9 mouse cellular contexts compared by ENCODE assay signal in the genomic region with DNA sequence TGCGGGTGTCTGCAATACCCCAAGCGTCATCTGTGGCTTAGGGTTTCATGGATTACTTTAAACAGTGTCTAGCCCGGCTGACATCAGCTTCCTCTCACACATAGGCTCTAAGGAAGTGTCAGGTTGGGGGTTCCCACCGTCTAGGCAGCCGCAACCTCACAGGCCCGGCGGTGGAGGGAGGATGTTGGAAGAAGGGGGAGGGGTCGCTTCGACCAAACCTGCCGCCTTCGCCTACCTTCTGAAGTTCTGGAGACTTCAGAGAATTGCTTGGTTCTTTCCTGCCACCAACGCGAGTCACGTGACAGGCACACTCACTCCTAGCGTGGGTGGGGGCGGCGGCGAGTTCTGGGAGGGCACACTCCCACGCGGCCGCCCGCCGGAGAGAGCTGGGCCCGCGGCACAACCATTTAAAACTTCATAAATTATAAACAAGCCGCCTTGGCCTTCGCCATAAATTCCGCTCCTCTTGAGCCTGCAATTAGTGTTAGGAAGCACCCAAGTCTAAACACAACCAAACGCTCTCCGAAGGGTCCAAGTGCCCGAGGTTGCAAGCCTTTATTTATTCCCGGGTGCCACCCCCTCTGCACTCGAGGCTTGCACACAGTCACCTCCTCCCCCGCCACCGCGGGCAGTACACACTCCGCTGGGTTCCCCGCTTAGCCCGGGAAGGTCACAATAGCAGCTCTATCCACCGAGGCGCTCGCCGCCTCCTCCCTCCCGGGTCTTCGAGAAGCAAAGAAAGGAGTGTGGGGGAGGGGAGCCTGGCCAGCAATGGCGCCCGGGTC. TPM values are rescaled to one million over a fixed set of nuclear protein-coding genes. Genes with fewer than 3 reads are reported as not detected.
DNase-seq lines count a peak whose midpoint lies in the region; ATAC-seq and TF ChIP-seq lines count a peak whose summit lies in the region.
"Had no signal": no experiment of that assay in that cellular context is flagged by ENCODE, and none has a peak within 500 bp of the region (broad histone marks: within the 10 kb centered on the region; RNA-seq: fewer than 3 reads in every experiment).

No protein-coding gene starts in this region.

- TF ChIP-seq POLR2A in thymus, adult 2 months (IDR thresholded peaks at IDR 0.05; ENCODE audit: control insufficient read depth, extremely low read depth, insufficient read depth, low read length, poor library complexity) = no peak

- no peak for TF ChIP-seq CTCF in thymus, adult 2 months (IDR thresholded peaks at IDR 0.05; ENCODE audit: borderline replicate concordance, control insufficient read depth, extremely low read depth, insufficient read depth, low read length, poor library complexity)

- no peak for ATAC-seq in lung, embryonic 15.5 days (ENCODE audit: borderline replicate concordance, extremely low read depth, low FRiP score, low TSS enrichment)
- 0 out of 2 replicates have a peak, but pooled peaks have one; percentile 46 for ATAC-seq in embryonic facial prominence, embryonic 13.5 days (ENCODE audit: insufficient number of reproducible peaks, insufficient read depth, low FRiP score, low TSS enrichment, low read depth)
- peak; percentile 67 for ATAC-seq in intestine, embryonic 14.5 days (replicated peaks; ENCODE audit: low FRiP score, low TSS enrichment, low read depth)
- peak; percentile 53; the same call in 1 of the 2 replicates for ATAC-seq in megakaryocyte progenitor cell, adult 5-6 weeks (replicated peaks; ENCODE audit: poor library complexity)

- no peak overlapping the region for H3K27ac ChIP-seq in lung, embryonic 15.5 days
- H3K27ac ChIP-seq in embryonic facial prominence, embryonic 13.5 days = no peak overlapping the region
- peak overlapping the region; percentile 0; the same call in 1 of the 2 replicates for H3K27ac ChIP-seq in intestine, embryonic 14.5 days (ENCODE audit: low read depth)
- no peak overlapping the region for H3K27ac ChIP-seq in thymus, adult 2 months (ENCODE audit: control insufficient read depth, insufficient read depth, low read length)

- H3K27me3 ChIP-seq in lung, embryonic 15.5 days = peaks cover 100% of the 10 kb centered on the region
- H3K27me3 ChIP-seq in embryonic facial prominence, embryonic 13.5 days = peaks cover 100% of the 10 kb centered on the region
- peaks cover 96% of the 10 kb centered on the region for H3K27me3 ChIP-seq in intestine, embryonic 14.5 days (replicated peaks; ENCODE audit: control insufficient read depth, insufficient read depth, low read length)
- peaks cover 23% of the 10 kb centered on the region; the same call in 1 of the 2 replicates for H3K27me3 ChIP-seq in thymus, adult 2 months (ENCODE audit: control insufficient read depth, insufficient read depth, low read length)

- H3K9me3 ChIP-seq in lung, embryonic 15.5 days = no peaks in the 10 kb centered on the region
- no peaks in the 10 kb centered on the region for H3K9me3 ChIP-seq in embryonic facial prominence, embryonic 13.5 days
- H3K9me3 ChIP-seq in intestine, embryonic 14.5 days (ENCODE audit: control insufficient read depth, low read length) = no peaks in the 10 kb centered on the region

- H3K4me1 ChIP-seq in lung, embryonic 15.5 days = peaks cover 16% of the 10 kb centered on the region; the same call in 1 of the 2 replicates
- peaks cover 30% of the 10 kb centered on the region for H3K4me1 ChIP-seq in embryonic facial prominence, embryonic 13.5 days
- H3K4me1 ChIP-seq in intestine, embryonic 14.5 days (replicated peaks; ENCODE audit: control insufficient read depth, insufficient read depth, low read length) = 0 out of 2 replicates have a peak, but pooled peaks cover 9% of the 10 kb centered on the region
- H3K4me1 ChIP-seq in thymus, adult 2 months (replicated peaks; ENCODE audit: control insufficient read depth, insufficient read depth, low read length) = no peaks in the 10 kb centered on the region; the same call in 1 of the 2 replicates

- DNase-seq in lung, postnatal 36 days = no peak
- peak; percentile 78 for DNase-seq in intestine, embryonic 14.5 days (ENCODE audit: low spot score)
- peak; percentile 21 for DNase-seq in thymus, adult 2 months
- no peak for DNase-seq in cerebellum, postnatal 4 days (ENCODE audit: low spot score in 2 of 2)
- DNase-seq in cerebellum, adult 9-10 months = no peak

- H3K4me2 ChIP-seq in lung, embryonic 15.5 days = peak overlapping the region; percentile 42
- H3K4me2 ChIP-seq in embryonic facial prominence, embryonic 13.5 days = peak overlapping the region; percentile 55
- peak overlapping the region; percentile 56 for H3K4me2 ChIP-seq in intestine, embryonic 14.5 days (ENCODE audit: low read length)

- H3K9ac ChIP-seq in lung, embryonic 15.5 days = no peak overlapping the region
- no peak overlapping the region for H3K9ac ChIP-seq in embryonic facial prominence, embryonic 13.5 days
- peak overlapping the region; percentile 32 for H3K9ac ChIP-seq in intestine, embryonic 14.5 days (ENCODE audit: low read length)

- WGBS in lung, embryonic 15.5 days = under 1% methylated on average over 47 of the region's 47 CpGs
- WGBS in embryonic facial prominence, embryonic 13.5 days = 1% methylated on average over 47 of the region's 47 CpGs
- WGBS in intestine, embryonic 14.5 days = under 1% methylated on average over 47 of the region's 47 CpGs
- 3% methylated on average over 47 of the region's 47 CpGs for WGBS in thymus, adult 2 months

- peak overlapping the region; percentile 14 for H3K4me3 ChIP-seq in lung, embryonic 15.5 days
- peak overlapping the region; percentile 34 for H3K4me3 ChIP-seq in embryonic facial prominence, embryonic 13.5 days
- peak overlapping the region; percentile 32 for H3K4me3 ChIP-seq in intestine, embryonic 14.5 days (ENCODE audit: low read depth, low read length)
- no peak overlapping the region for H3K4me3 ChIP-seq in thymus, adult 2 months (ENCODE audit: control insufficient read depth, insufficient read depth, low read length)

- H3K36me3 ChIP-seq in lung, embryonic 15.5 days = no peaks in the 10 kb centered on the region
- no peaks in the 10 kb centered on the region for H3K36me3 ChIP-seq in embryonic facial prominence, embryonic 13.5 days
- H3K36me3 ChIP-seq in intestine, embryonic 14.5 days (ENCODE audit: control insufficient read depth, insufficient read depth, low read length) = no peaks in the 10 kb centered on the region
- H3K36me3 ChIP-seq in thymus, adult 2 months (ENCODE audit: control insufficient read depth, insufficient read depth, low read length) = no peaks in the 10 kb centered on the region

RNA-seq across cellular contexts. Expression of a gene that starts 13.3 kb away (rescaled TPM):
- polyA plus RNA-seq in lung, embryonic 15.5 days (2015; fragmentation: Nextera tagmentation; extraction: Ambion mirVana) = not detected in 2 replicates
- 3.8 and 5.4 TPM in 2 replicates for polyA plus RNA-seq in embryonic facial prominence, embryonic 13.5 days (2015; fragmentation: Nextera tagmentation; extraction: Ambion mirVana)
- polyA plus RNA-seq in intestine, embryonic 14.5 days (2014; fragmentation: Nextera tagmentation; extraction: Ambion mirVana) = 0.62 TPM in 1 of 2 replicates, not detected in the other
- total RNA-seq in megakaryocyte progenitor cell, adult 5-6 weeks (2015) = not detected in 2 replicates
- not detected in 2 replicates for total RNA-seq in megakaryocyte progenitor cell, adult 5-6 weeks (2017)
- 0.05 TPM in 1 of 2 replicates, not detected in the other for polyA plus RNA-seq in thymus, adult 2 months (2012; rRNA removed)
- total RNA-seq: neutrophil, adult 5-6 weeks had no signal

RNA-seq across cellular contexts. Expression of a gene that starts 23.0 kb away (rescaled TPM):
- polyA plus RNA-seq in lung, embryonic 15.5 days (2015; fragmentation: Nextera tagmentation; extraction: Ambion mirVana) = 0.05 TPM in 1 of 2 replicates, not detected in the other
- polyA plus RNA-seq in embryonic facial prominence, embryonic 13.5 days (2015; fragmentation: Nextera tagmentation; extraction: Ambion mirVana) = 0.18 TPM in 1 of 2 replicates, not detected in the other
- polyA plus RNA-seq in intestine, embryonic 14.5 days (2014; fragmentation: Nextera tagmentation; extraction: Ambion mirVana) = 0.38 and 0.66 TPM in 2 replicates
- total RNA-seq in megakaryocyte progenitor cell, adult 5-6 weeks (2015) = not detected in 2 replicates
- not detected in 2 replicates for total RNA-seq in megakaryocyte progenitor cell, adult 5-6 weeks (2017)
- 0.15 and 0.31 TPM in 2 replicates for polyA plus RNA-seq in thymus, adult 2 months (2012; rRNA removed)
- total RNA-seq: neutrophil, adult 5-6 weeks had no signal

RNA-seq across cellular contexts. Expression of a gene that starts 37.8 kb away (rescaled TPM):
- polyA plus RNA-seq in lung, embryonic 15.5 days (2015; fragmentation: Nextera tagmentation; extraction: Ambion mirVana) = 0.19 TPM in 1 of 2 replicates, not detected in the other
- 0.50 TPM in 1 of 2 replicates, not detected in the other for polyA plus RNA-seq in embryonic facial prominence, embryonic 13.5 days (2015; fragmentation: Nextera tagmentation; extraction: Ambion mirVana)
- 1.6 and 2.9 TPM in 2 replicates for polyA plus RNA-seq in intestine, embryonic 14.5 days (2014; fragmentation: Nextera tagmentation; extraction: Ambion mirVana)
- not detected in 2 replicates for total RNA-seq in megakaryocyte progenitor cell, adult 5-6 weeks (2015)
- total RNA-seq in megakaryocyte progenitor cell, adult 5-6 weeks (2017) = not detected in 2 replicates
- polyA plus RNA-seq in thymus, adult 2 months (2012; rRNA removed) = 2.1 and 2.3 TPM in 2 replicates
- total RNA-seq: neutrophil, adult 5-6 weeks had no signal

RNA-seq across cellular contexts. Expression of a gene that starts 37.8 kb away (rescaled TPM):
- polyA plus RNA-seq in lung, embryonic 15.5 days (2015; fragmentation: Nextera tagmentation; extraction: Ambion mirVana) = 0.16 and 0.67 TPM in 2 replicates
- polyA plus RNA-seq in embryonic facial prominence, embryonic 13.5 days (2015; fragmentation: Nextera tagmentation; extraction: Ambion mirVana) = 1.5 and 3.3 TPM in 2 replicates
- polyA plus RNA-seq in intestine, embryonic 14.5 days (2014; fragmentation: Nextera tagmentation; extraction: Ambion mirVana) = 27.6 and 27.8 TPM in 2 replicates
- total RNA-seq in megakaryocyte progenitor cell, adult 5-6 weeks (2015) = not detected in 2 replicates
- total RNA-seq in megakaryocyte progenitor cell, adult 5-6 weeks (2017) = not detected in 2 replicates
- 0.54 and 0.59 TPM in 2 replicates for polyA plus RNA-seq in thymus, adult 2 months (2012; rRNA removed)
- total RNA-seq: neutrophil, adult 5-6 weeks had no signal

RNA-seq across cellular contexts. Expression of a gene that starts 45.1 kb away (rescaled TPM):
- polyA plus RNA-seq in lung, embryonic 15.5 days (2015; fragmentation: Nextera tagmentation; extraction: Ambion mirVana) = 0.39 and 0.50 TPM in 2 replicates
- 2.5 and 3.7 TPM in 2 replicates for polyA plus RNA-seq in embryonic facial prominence, embryonic 13.5 days (2015; fragmentation: Nextera tagmentation; extraction: Ambion mirVana)
- polyA plus RNA-seq in intestine, embryonic 14.5 days (2014; fragmentation: Nextera tagmentation; extraction: Ambion mirVana) = 6.1 and 8.4 TPM in 2 replicates
- total RNA-seq in megakaryocyte progenitor cell, adult 5-6 weeks (2015) = not detected in 2 replicates
- total RNA-seq in megakaryocyte progenitor cell, adult 5-6 weeks (2017) = not detected in 2 replicates
- 1.1 and 1.2 TPM in 2 replicates for polyA plus RNA-seq in thymus, adult 2 months (2012; rRNA removed)
- total RNA-seq: neutrophil, adult 5-6 weeks had no signal

Comparison
In these comparisons a context has a peak if more than half of its experiments do, and no peak if none do; other contexts are left out.
1. DNase-seq: peak in intestine, embryonic 14.5 days (single experiment) and thymus, adult 2 months (single experiment); none in lung, postnatal 36 days (single experiment), cerebellum, postnatal 4 days (0 of 2) and cerebellum, adult 9-10 months (single experiment).
2. Peak in every context shown above with its lines, with median percentiles within 50 percentile points of each other: H3K4me2 ChIP-seq.